Mouse (Mus musculus) kidney, postnatal 25 days (tissue): ENCODE data around the gene Hivep3.

ENCODE experiments used
- DNase-seq, 2 experiments: peaks; one replicate each; pipeline ENCODE4 v3.0.0; 2021; ENCODE audit warnings: mixed read lengths in 2 of 2

The Hivep3 gene

DNA sequence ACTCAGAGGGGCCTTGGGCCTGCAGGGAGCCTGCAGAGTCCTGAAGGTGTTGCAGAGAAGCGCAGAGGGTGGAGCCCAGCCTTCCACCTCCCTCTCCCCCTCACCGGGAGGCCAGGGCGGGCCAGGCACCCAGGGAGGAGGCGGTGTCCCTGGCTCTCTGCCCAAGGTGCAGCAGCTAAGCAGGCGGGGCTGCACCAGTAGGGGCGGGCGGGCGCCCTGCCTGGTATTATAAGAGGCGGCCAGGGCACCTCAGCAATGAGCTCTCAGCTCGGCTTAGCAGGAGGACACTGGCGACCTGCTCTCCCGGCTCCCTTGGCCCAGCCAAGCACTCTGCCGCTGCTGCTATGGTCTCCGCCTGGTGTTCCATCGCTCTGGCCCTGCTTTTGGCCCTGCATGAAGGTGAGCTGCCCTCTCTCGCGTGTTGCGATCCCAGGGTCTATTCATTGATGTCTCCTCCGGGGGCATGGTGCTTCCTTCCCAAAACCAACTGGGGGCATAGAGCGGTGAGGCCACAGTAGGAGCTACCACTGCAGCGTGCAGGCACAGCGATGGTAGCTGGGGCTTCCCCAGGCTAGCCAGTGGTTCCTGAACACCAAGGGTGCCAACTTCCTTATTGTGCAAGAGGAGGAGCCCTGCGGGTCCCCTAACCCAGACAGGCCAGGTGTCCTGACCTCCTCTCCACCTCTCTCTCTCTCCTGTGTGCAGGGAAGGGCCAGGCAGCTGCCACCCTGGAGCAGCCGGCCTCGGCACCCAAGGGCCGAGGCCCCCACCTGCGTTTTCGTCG is 427.8 kb downstream of the Hivep3 start, which contains the start of gene Edn2:
Gene Edn2, plus strand, starts transcription at position 41 of the 784 bp plus-strand sequence.
- DNase-seq: peak; percentile 93 to 95

DNA sequence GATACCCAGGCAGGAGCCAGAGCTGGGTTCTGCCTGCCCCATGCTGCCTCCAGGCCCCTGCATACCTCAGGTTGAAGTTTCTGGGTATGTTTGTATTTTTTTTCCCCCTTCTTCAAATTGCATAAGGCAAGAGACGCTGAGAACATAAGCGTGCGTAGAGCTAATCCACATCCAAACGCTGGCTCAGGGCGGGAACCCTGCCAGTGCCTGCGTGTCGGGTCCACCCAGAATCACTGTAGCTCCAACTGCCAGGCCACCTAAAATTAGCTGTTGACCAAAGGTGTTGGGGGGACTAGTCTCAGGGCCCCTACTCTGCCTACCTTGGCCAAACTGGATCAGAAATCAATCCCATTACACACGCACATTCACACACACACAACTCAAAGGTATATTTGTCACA is 429.0 kb downstream of the Hivep3 start:
- DNase-seq: no peak

GRCm38 (mm10) chr4:120163242-120163641 is 429.7 kb downstream of the Hivep3 start:
- DNase-seq: peak; percentile 22 to 50

DNA sequence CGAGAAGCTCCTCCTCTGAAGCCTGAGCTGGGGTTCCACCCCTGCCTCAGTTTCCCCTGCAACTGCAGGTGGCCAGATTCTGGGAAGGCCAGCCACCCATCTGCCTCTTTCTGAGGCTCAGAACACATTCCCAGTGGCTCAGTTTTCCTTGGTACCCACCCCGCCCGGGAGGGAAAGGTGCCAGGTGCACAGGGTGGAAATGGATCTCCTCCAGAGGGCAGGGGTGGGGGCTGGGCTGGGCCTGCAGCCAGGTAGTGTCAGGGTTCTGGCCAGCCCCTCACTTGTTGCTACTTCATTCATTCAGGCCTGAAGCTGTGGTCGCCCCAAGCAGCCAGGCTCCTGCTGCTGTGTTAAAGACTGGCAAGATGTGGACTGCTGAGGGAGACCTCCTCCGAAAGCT is 430.7 kb downstream of the Hivep3 start:
- DNase-seq: no peak

DNA sequence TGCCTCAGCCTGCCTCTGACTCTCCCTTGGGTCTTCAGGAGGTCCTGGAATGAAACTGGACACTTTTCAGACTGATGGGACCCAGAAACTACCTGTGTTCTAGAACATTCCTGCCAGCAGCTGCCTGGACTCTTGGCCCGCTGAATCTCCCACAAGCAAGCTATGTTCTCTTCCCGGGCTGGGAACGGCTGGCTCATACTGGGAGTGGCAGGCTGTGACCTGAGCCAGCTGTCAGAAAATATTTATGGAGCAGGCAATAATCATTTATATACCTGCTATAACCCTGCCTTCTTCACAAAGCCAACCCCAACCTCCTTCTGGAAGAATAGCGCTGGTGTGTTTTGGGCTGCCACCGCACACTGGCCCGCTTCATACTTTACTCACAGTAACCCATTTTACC is 434.2 kb downstream of the Hivep3 start:
- no peak for DNase-seq

DNA sequence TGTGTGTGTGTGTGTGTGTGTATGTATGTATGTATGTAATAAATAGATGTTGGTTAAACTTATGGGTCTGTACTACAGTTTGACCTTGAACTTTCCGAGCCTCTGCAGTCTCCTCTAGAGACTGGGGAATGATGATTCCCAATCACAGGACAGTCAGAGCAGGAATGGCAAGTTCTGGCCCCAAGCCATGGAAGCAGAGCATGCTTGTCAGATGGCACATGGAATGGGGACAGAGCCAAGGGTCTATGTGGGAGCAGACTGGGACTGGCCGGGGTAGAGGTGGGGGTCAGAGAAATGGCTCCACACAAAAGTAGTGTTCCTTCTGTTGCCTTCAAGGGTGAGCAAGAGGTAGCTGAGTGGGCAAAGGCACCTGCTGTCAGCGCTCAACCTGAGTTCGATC is 434.8 kb downstream of the Hivep3 start:
- DNase-seq: no peak

DNA sequence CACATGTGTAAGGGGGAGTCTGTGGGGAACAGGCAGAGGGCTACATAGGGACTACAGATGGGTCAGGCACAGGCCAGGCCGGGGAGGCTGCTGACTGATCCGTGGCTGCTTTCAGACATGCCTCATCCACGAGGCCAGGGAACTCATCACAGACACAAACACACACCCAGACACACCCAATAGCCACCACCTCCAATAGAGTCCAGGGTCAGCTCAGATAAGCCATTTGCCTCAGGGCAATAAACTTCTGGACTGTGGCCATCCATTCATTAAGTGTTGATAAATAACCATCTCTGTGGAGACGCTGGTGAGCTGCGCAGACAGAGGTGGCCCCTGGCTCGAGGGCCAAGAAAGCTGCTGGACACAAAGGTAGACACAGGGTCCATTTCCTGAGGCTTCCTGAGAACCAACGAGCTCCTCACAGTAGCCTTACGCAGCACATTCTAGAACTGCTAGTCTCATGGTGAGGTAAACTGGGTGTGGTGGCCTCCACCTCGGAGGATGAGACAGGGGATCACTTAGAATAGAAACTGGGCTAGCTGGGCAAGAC is 436.9 kb downstream of the Hivep3 start:
- DNase-seq: no peak

- DNase-seq: peak in 1 of 2 experiments; percentile 40
Measured at GRCm38 (mm10) chr4:120172050-120172684, 438.6 kb downstream of the Hivep3 start.

DNA sequence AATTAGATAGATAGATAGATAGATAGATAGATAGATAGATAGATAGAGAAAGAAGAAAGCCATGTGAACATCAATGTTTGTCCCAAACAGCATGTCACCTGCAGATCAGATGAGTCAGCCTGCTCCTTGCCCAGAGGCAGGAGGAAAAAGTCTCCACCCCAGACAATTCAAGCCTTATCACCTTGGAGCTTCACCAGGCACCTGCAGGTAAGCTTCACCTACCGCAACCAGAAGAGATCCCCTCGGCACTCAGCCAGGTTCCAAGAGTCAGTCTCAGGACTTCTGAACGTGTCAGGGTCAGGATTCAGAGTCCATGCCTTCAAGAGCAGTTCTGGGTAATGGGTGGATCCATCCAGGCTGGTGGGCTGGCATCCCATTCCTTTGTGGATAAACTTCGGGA is 445.5 kb downstream of the Hivep3 start:
- DNase-seq: no peak

DNA sequence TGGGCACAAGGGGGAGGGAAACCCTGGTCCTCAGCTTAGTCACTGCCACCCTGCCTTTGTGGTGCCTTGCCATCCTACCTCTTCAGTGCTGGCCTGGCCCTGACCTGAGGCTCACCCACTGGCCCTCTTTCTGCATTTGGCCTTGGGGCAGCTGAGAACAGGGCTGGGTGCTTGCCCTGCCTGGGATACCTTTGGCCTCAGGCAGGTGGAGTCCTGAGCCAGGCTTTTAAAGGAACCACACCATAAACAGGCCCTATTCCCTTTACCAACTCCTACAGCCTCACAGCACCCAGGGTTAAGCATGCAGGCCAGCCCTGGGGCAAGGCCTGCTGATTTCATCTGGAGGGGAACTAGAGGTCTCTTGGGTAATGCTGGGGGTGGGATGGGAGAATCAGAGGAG is 447.0 kb downstream of the Hivep3 start:
- DNase-seq: no peak

GRCm38 (mm10) chr4:120184374-120184991 is 450.9 kb downstream of the Hivep3 start:
- DNase-seq: no peak

DNA sequence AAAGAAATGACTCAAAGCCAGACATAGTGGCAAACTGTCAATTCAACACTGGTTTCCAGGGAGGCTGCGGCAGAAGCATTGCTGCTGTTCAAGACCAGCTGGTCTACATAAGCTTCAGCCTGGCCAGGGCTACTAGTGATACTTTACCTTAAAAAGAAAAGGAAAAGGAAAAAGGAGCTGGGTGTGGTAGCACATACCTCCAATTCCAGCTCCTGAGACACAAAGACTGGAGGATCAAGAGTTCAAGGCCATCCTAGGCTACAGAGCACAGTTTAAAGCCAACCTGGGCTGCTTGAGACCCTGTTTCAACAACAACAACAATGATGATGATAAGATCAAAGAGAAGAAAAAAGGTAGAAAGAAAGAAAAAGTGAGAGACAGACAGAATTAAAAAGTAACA is 452.9 kb downstream of the Hivep3 start:
- no peak for DNase-seq

GRCm38 (mm10) chr4:120186934-120187333 is 453.4 kb downstream of the Hivep3 start:
- peak in 1 of 2 experiments; percentile 11 for DNase-seq
